Mouse (Mus musculus): ENCODE results near the gene Igsf23.
"Not testable (repeated sequence)": the region's sequence is repeated elsewhere in the genome, so short reads cannot be mapped to it uniquely, and the experiment has no call there.

Gene Igsf23

DNA sequence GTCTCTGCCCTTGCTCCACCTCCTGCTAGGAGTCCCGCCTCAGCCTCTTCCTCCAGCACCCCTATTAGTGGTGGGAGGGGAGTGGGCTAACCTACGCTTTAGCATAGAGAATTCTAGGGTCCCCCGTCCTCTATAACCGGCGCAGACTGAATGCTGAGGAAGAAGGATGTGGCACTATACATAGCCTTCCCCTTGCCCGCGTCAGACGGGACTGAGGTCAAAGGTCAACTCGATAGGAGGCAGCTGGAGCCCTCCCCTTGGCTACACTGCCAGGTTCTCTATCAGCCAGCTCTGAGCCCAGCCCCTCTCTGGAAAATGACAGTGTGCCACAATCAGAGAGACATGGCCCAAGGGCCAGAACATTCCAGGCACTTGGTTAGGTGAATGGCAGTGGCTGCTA is at the start of gene Igsf23:
Gene Igsf23 (minus strand): TSS at position 168 of the 400 bp plus-strand sequence.
- DNase-seq: no peak

DNA sequence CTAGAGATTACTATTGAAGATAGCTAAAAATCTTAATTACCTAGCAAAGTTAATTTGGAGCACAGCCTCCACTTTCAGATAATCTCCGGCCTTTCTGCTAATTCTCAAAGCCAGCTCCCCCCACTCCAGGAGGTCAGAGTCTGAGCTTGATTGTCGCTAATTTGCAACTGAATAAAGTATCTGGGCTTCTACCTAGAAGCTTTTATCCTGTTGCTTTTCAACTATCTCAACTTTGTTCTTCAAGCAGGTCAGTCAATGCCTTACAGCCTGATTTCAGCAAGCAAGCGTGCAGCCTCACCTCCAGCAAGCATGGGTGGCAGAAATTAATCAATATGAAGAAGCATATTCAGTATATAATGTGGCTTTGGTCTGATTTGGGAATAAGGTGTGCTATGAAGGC is 46.2 kb upstream of the Igsf23 start:
- DNase-seq: not testable (repeated sequence)

GRCm38 (mm10) chr7:19991165-19991564 is 40.6 kb upstream of the Igsf23 start, which contains the start of gene Nlrp9b:
Gene Nlrp9b (plus strand): TSS chr7:19991465.
- DNase-seq: not testable (repeated sequence)

DNA sequence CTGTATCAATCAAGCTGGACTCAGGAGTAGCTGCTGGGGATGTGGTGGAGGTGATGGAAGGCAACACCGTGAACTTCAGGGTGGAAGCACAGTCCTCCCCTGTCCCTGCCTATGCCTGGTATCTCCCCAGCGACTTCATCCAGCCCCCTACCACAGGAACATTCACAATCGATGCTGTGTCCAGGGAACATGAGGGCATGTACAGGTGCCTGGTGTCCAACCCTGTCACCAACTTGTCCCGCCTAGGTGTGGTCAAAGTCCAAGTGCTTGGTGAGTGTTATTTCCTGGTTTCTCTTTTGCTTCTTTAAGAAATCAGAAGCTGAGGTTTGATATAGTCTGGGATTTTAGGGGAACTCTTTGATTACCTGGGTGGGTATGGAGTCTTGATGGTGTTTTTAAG is 21.0 kb upstream of the Igsf23 start:
- DNase-seq: no peak

- DNase-seq: no peak
Observed at GRCm38 (mm10) chr7:19970196-19970595, 19.6 kb upstream of the Igsf23 start.

GRCm38 (mm10) chr7:19969541-19970090 is 19.1 kb upstream of the Igsf23 start:
- no peak for DNase-seq

DNA sequence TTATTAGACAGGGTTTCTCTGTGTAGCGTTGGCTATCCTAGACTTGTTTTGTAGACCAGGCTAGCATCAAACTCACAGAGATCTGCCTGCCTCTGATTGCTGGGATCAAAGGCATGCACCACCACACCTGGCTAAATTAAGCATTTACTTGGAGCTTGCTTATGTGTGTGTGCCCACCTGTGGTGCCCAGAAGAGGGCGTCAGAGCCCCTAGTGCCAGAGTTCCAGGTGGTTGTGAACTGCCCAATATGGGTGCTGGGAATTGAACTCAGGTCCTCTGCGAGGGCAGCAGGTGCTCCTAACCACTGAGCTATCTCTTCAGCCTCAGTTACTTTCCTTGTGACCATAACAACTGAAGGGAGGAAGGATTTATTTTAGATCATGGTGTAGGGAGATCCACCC is 18.6 kb upstream of the Igsf23 start:
- DNase-seq: no peak

GRCm38 (mm10) chr7:19964985-19965579 is 14.5 kb upstream of the Igsf23 start, which contains the start of gene Ceacam20:
Gene Ceacam20 (plus strand): TSS chr7:19965412.
- peak; percentile 49 for DNase-seq

DNA sequence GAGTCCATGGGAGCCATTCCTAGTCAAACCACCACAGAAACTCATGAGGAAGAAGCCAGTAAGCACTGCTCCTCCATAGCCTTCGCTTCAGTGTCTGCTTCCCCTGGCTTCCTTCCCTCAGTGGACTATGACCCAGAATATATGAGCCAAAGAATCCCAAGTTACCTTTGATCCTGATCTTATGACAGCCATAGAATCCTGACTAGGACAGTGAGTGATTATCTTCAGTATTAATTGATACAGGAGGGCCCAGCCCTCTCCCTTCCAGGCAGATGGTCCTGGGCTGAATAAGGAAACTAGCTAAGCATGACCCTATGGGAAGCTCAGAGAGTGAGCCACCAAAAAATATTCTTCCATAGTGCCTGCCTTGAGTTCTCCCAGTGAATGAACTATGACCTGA is 11.9 kb upstream of the Igsf23 start:
- no peak for DNase-seq

GRCm38 (mm10) chr7:19956341-19956781 is 5.8 kb upstream of the Igsf23 start:
- peak; percentile 94 for DNase-seq

DNA sequence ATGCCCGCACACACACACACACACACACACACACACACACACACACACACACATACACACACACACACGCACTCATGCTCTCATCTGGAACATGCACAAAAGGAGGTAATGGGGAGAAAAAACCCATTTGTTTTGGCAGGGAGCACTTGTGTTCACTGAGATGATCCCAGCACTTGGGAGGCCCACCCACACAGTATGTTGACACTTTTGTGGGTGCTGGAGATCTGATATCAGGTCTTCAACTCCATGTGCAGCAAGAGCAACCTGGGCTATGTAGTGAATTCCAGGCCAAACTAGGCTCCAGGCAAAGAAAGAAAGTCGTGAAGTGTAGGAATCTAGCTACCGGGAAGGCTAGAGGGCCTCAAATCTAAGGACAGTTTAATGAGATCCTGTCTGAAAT is 5.3 kb upstream of the Igsf23 start:
- no peak for DNase-seq

DNA sequence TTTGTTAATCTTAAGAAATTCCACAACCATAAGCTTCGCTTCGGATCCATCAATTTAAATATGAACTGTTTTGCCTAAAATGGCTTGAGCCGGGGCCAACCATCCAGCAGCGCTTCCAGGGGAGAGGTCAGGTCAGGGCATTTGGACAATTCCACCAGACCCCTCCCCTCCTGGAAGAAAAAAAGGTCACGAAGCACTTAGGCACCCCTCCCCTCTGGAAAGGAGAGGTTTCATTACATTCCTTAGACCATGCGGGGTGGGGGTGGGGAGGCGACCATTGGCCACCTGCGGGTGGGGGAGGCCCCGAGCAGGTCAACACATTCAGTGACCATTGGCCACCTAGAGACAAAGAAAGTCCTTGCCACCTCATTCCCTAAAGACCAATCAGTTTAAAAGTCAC is 2.5 kb upstream of the Igsf23 start:
- no peak for DNase-seq

GRCm38 (mm10) chr7:19952320-19952986 is 1.9 kb upstream of the Igsf23 start:
- peak; percentile 66 for DNase-seq

- no peak for DNase-seq
Observed at GRCm38 (mm10) chr7:19949996-19950395, 560 bp downstream of the Igsf23 start.

GRCm38 (mm10) chr7:19948956-19949355 is 1.6 kb downstream of the Igsf23 start:
- DNase-seq: no peak

DNA sequence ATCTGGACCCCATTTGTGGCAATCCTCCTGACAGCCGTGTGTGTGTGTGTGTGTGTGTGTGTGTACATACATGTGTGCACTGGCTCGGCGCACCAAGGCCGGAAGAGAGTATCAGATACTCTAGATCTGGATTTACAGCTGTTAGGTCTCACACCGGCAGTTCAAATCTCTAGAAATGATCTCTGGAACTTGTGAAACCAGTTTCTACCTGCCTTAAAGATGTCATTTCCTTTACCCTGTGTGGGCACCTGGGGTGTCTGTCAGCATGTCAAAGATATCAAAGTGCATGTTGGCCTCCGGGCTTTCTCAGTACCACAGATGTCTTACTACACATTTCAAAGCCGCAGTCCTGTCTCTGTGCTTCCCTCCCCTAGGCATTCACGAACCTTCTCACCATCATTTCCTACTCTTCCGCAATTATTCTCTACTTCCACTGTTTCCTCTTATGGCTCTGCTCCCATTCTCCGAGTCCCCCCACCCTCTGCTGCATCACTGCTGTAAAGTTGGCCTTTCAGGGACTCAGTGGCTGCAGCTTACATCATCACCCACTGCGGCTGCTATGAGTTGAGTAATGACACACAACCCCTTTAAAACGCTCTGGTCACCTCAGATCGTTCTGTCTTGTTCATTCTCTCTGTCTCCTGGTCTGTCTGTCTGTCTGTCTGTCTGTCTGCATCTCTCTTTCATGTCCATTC is 4.6 kb downstream of the Igsf23 start:
- no peak for DNase-seq

DNA sequence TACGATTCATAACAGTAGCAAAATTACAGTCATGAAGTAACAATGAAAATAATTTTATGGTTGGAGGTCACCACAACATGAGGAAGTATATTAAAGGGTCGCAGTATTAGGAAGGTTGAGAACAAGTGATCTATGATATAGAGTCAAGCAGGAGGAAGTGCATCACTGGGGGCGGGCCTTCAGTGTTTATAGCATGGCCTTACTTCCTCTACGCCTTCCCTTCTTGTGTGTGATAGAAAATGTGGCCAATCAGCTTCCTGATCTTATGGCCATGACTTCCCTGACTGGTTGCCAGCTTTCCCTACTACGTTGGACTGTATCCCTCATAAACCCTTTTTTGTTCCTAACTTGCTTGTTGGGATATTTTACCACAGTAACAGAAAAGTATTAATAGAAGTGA is 5.4 kb downstream of the Igsf23 start:
- DNase-seq: no peak

GRCm38 (mm10) chr7:19944709-19945108 is 5.8 kb downstream of the Igsf23 start:
- no peak for DNase-seq

DNA sequence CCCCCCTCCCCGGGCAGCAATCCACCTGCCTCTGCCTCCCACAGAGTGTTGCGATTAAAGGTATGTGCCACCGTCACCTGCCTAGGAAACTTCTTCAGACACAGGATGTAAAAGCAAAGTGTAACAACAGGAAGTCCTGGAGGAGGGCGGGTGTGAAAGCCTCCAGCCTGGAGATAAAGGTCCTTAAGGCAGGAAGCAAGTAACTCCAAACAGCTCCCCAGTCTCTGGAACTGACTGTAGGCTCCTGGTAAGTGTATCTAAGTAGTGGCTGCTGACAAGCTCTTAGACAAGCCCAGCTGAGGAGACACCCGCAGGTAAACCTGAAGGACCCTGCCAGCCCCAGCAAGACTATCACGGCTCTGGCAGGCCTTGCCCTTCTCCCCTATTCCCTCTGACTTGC is 10.3 kb downstream of the Igsf23 start:
- DNase-seq: peak; percentile 46

DNA sequence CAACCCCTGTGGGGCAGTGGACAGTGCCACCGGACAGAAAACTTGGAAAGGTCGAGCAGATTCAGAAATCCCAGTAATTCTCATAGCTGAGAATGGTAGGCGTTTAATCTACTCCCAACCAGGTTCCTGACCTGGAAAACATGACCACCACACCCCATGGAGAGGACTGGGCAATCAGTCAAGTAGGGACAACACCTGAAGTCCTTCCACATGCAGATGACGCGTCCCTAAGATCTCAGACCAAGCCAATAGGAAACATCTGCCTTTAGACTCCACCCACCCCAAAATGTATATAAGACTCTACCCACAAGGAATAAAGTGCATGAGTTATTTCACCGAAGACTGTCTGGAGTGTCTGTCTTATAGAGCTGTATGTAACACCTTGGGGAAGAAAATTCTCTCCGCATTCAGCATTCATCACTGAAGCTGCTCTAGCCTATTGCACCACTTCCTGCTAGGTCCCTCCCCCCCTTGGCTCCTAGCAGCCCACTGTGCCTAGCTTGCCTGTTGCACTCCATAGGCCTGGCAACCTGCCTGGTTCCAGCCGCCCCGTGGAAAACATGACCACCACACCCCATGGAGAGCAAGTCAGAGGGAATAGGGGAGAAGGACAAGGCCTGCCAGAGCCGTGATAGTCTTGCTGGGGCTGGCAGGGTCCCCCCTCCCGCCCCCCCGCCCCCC is 10.9 kb downstream of the Igsf23 start:
- peak; percentile 84 for DNase-seq

GRCm38 (mm10) chr7:19937229-19937821 is 13.2 kb downstream of the Igsf23 start:
- DNase-seq: no peak

DNA sequence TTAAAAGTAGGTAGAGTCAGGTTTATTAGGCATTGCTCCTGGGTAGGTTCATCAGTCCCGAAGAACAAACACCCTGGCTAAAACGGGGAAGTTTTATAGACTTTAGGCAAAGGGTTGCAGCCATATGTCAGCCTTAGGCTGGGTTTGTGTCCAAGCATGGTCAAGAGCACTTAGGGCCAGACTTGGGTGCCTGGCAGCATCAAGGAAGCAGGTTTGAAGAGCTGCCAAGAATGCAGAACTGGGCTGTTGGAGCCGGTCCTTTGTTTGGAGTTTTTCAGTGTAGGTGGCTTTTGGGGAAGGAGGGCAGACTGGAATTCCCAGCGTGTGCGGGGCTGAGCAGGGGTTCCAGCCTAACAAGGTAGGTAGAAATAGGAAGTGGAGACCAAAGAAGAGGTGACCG is 14.6 kb downstream of the Igsf23 start:
- peak; percentile 61 for DNase-seq

All from kidney, adult 9 months (tissue).